Mouse (Mus musculus) MEL (cell line): Measurements from ENCODE around the gene Smok2b. TPM values are rescaled to one million over a fixed set of nuclear protein-coding genes. Genes with fewer than 3 reads are reported as not detected.

Source experiments
- DNase-seq: peaks from one replicate; pipeline ENCODE4 v3.0.0; 2011; ENCODE audit warnings: low read depth, low spot score
- H3K27ac ChIP-seq: 2 replicates; pipeline ENCODE4 v1.5.1; 2012; ENCODE audit warnings: low read depth, mild to moderate bottlenecking, control low read depth, low read length, moderate library complexity; ENCODE audit not compliant: control insufficient read depth
- H3K27me3 ChIP-seq, 2 experiments: fragments of 150-350 bp in 1 of 2; sonication (generic) in 1 of 2; 2 replicates each; pipeline ENCODE4 v1.6.1; 2012; ENCODE audit warnings: low read length in 2 of 2, mild to moderate bottlenecking in 2 of 2, improper control_type of control experiment in 1 of 2, moderate library complexity in 1 of 2; ENCODE audit not compliant: insufficient read depth in 2 of 2, control insufficient read depth in 1 of 2
- H3K36me3 ChIP-seq, 2 experiments: 2 replicates each; pipeline ENCODE4 v1.6.1; 2012 to 2014; ENCODE audit warnings: low read length in 2 of 2, improper control_type of control experiment in 1 of 2, inconsistent platforms in 1 of 2, mild to moderate bottlenecking in 1 of 2; ENCODE audit not compliant: insufficient read depth in 2 of 2, control insufficient read depth in 1 of 2
- H3K4me1 ChIP-seq, 2 experiments: fragments of 150-350 bp in 1 of 2; sonication (generic) in 1 of 2; 2 replicates each; pipeline ENCODE4 v1.6.1; 2012; ENCODE audit warnings: low read length in 2 of 2, improper control_type of control experiment in 1 of 2, mild to moderate bottlenecking in 1 of 2; ENCODE audit not compliant: insufficient read depth in 2 of 2, control insufficient read depth in 1 of 2
- H3K4me3 ChIP-seq, 2 experiments: fragments of 150-350 bp in 1 of 2; sonication (generic) in 1 of 2; 2 replicates each; pipeline ENCODE4 v1.5.1; 2012; ENCODE audit warnings: low read depth in 2 of 2, low read length in 2 of 2, mild to moderate bottlenecking in 2 of 2, moderate library complexity in 2 of 2, control low read depth in 1 of 2, improper control_type of control experiment in 1 of 2; ENCODE audit not compliant: control insufficient read depth in 1 of 2, insufficient read depth in 1 of 2
- H3K79me2 ChIP-seq: 2 replicates; pipeline ENCODE4 v1.6.1; 2012; ENCODE audit warnings: mild to moderate bottlenecking, low read length, moderate library complexity; ENCODE audit not compliant: control insufficient read depth, poor library complexity, insufficient read depth
- H3K9ac ChIP-seq: 2 replicates; pipeline ENCODE4 v1.6.1; 2012; ENCODE audit warnings: low read depth, mild to moderate bottlenecking, control low read depth, low read length, moderate library complexity; ENCODE audit not compliant: control insufficient read depth, poor library complexity, severe bottlenecking
- H3K9me3 ChIP-seq: fragments of 150-350 bp; sonication (generic); replicated peaks from 2 replicates; pipeline ENCODE4 v1.6.1; 2012; ENCODE audit warnings: mild to moderate bottlenecking, low read length, improper control_type of control experiment, moderate library complexity; ENCODE audit not compliant: insufficient read depth
- BHLHE40 ChIP-seq: IDR thresholded peaks from 2 replicates; pipeline ENCODE4 v1.6.1; 2012; ENCODE audit warnings: low read depth, mild to moderate bottlenecking, inconsistent platforms, low read length, improper control_type of control experiment, borderline replicate concordance
- CHD1 ChIP-seq: IDR thresholded peaks from 2 replicates; pipeline ENCODE4 v1.6.1; 2012; ENCODE audit warnings: low read depth, mild to moderate bottlenecking, inconsistent platforms, low read length, improper control_type of control experiment
- CHD2 ChIP-seq: IDR thresholded peaks from 2 replicates; pipeline ENCODE4 v1.6.1; 2011; ENCODE audit warnings: low read length, improper control_type of control experiment
- E2F4 ChIP-seq: IDR thresholded peaks from 2 replicates; pipeline ENCODE4 v1.6.1; 2011; ENCODE audit warnings: low read depth, low read length, improper control_type of control experiment, borderline replicate concordance
- EP300 ChIP-seq, 2 experiments: IDR thresholded peaks; 2 replicates each; pipeline ENCODE4 v1.6.1; 2011; ENCODE audit warnings: improper control_type of control experiment in 2 of 2, low read length in 2 of 2, low read depth in 1 of 2, mild to moderate bottlenecking in 1 of 2
- ETS1 ChIP-seq: IDR thresholded peaks from 2 replicates; pipeline ENCODE4 v1.6.1; 2012; ENCODE audit warnings: low read depth, mild to moderate bottlenecking, inconsistent platforms, low read length, improper control_type of control experiment, moderate library complexity
- GABPA ChIP-seq: IDR thresholded peaks from 2 replicates; pipeline ENCODE4 v1.6.1; 2012; ENCODE audit warnings: low read depth, mild to moderate bottlenecking, inconsistent platforms, low read length, improper control_type of control experiment, moderate library complexity
- GATA1 ChIP-seq: IDR thresholded peaks from 2 replicates; pipeline ENCODE4 v1.6.1; 2011; ENCODE audit warnings: low read depth, low read length, improper control_type of control experiment
- HCFC1 ChIP-seq: IDR thresholded peaks from 2 replicates; pipeline ENCODE4 v1.6.1; 2012; ENCODE audit warnings: low read depth, mild to moderate bottlenecking, inconsistent platforms, low read length, improper control_type of control experiment, moderate library complexity
- MAFK ChIP-seq: IDR thresholded peaks from 2 replicates; pipeline ENCODE4 v1.6.1; 2011; ENCODE audit warnings: low read depth, mild to moderate bottlenecking, low read length, improper control_type of control experiment, borderline replicate concordance
- MAX ChIP-seq: IDR thresholded peaks from 2 replicates; pipeline ENCODE4 v1.6.1; 2011; ENCODE audit warnings: low read length, improper control_type of control experiment
- MEF2A ChIP-seq: IDR thresholded peaks from 2 replicates; pipeline ENCODE4 v1.6.1; 2014; ENCODE audit warnings: low read depth, mild to moderate bottlenecking, inconsistent platforms, low read length, improper control_type of control experiment; ENCODE audit not compliant: poor library complexity, insufficient replicate concordance, severe bottlenecking; ENCODE audit errors: extremely low read depth
- MYB ChIP-seq: IDR thresholded peaks from 2 replicates; pipeline ENCODE4 v1.6.1; 2011; ENCODE audit warnings: mild to moderate bottlenecking, low read depth, low read length, improper control_type of control experiment
- MYC ChIP-seq: IDR thresholded peaks from 2 replicates; pipeline ENCODE4 v1.6.1; 2011; ENCODE audit warnings: low read depth, mild to moderate bottlenecking, low read length, improper control_type of control experiment, moderate library complexity
- POLR2A ChIP-seq, 2 experiments: IDR thresholded peaks; 2 replicates each; pipeline ENCODE4 v1.6.1; 2011 to 2012; ENCODE audit warnings: low read length in 2 of 2, mild to moderate bottlenecking in 2 of 2, control low read depth in 1 of 2, improper control_type of control experiment in 1 of 2, low read depth in 1 of 2, moderate library complexity in 1 of 2; ENCODE audit not compliant: control insufficient read depth in 1 of 2, insufficient read depth in 1 of 2, poor library complexity in 1 of 2
- RAD21 ChIP-seq: IDR thresholded peaks from 2 replicates; pipeline ENCODE4 v1.6.1; 2011; ENCODE audit warnings: mild to moderate bottlenecking, low read depth, low read length, improper control_type of control experiment
- SIN3A ChIP-seq: IDR thresholded peaks from 2 replicates; pipeline ENCODE4 v1.6.1; 2012; ENCODE audit warnings: low read length, improper control_type of control experiment, inconsistent platforms
- SMC3 ChIP-seq: IDR thresholded peaks from 2 replicates; pipeline ENCODE4 v1.6.1; 2011; ENCODE audit warnings: low read depth, low read length, improper control_type of control experiment
- TAL1 ChIP-seq: IDR thresholded peaks from 2 replicates; pipeline ENCODE4 v1.6.1; 2012; ENCODE audit warnings: mild to moderate bottlenecking, inconsistent platforms, low read length, moderate library complexity, mixed read lengths
- TBP ChIP-seq: IDR thresholded peaks from 2 replicates; pipeline ENCODE4 v1.8.0; 2011; ENCODE audit warnings: low read depth, low read length, improper control_type of control experiment
- TCF12 ChIP-seq: IDR thresholded peaks from 2 replicates; pipeline ENCODE4 v1.6.1; 2014; ENCODE audit warnings: low read depth, mild to moderate bottlenecking, inconsistent platforms, low read length, improper control_type of control experiment, moderate library complexity
- UBTF ChIP-seq: IDR thresholded peaks from 2 replicates; pipeline ENCODE4 v1.6.1; 2012; ENCODE audit warnings: low read depth, mild to moderate bottlenecking, inconsistent platforms, low read length, improper control_type of control experiment, moderate library complexity, borderline replicate concordance; ENCODE audit not compliant: insufficient read depth
- USF2 ChIP-seq, 2 experiments: IDR thresholded peaks; 2 replicates each; pipeline ENCODE4 v1.6.1; 2011 to 2012; ENCODE audit warnings: improper control_type of control experiment in 2 of 2, low read length in 2 of 2, borderline replicate concordance in 1 of 2, inconsistent platforms in 1 of 2, low read depth in 1 of 2, mild to moderate bottlenecking in 1 of 2; ENCODE audit not compliant: insufficient read depth in 1 of 2
- ZC3H11A ChIP-seq: IDR thresholded peaks from 2 replicates; pipeline ENCODE4 v1.6.1; 2012; ENCODE audit warnings: low read depth, mild to moderate bottlenecking, inconsistent platforms, low read length, improper control_type of control experiment
- ZKSCAN1 ChIP-seq: IDR thresholded peaks from 2 replicates; pipeline ENCODE4 v1.6.1; 2012; ENCODE audit warnings: low read depth, mild to moderate bottlenecking, inconsistent platforms, low read length, improper control_type of control experiment, moderate library complexity
- ZMIZ1 ChIP-seq: IDR thresholded peaks from 2 replicates; pipeline ENCODE4 v1.6.1; 2012; ENCODE audit warnings: low read depth, mild to moderate bottlenecking, inconsistent platforms, low read length, improper control_type of control experiment, moderate library complexity
- ZNF384 ChIP-seq: IDR thresholded peaks from 2 replicates; pipeline ENCODE4 v1.6.1; 2012; ENCODE audit warnings: low read depth, mild to moderate bottlenecking, inconsistent platforms, low read length, improper control_type of control experiment
- polyA plus RNA-seq, 2 experiments: library from polyadenylated mRNA; stranded (reverse) in 1 of 2; unstranded in 1 of 2; fragments of >175 nt in 1 of 2; fragments of >200 nt in 1 of 2; gene quantifications; 2 replicates each; pipeline versions ENCODE4 v1.2.1 to v1.2.4; 2012; ENCODE audit warnings: low replicate concordance in 2 of 2, low read depth in 1 of 2; ENCODE audit not compliant: insufficient read length in 2 of 2, insufficient read depth in 1 of 2, missing spikeins in 1 of 2
- total RNA-seq: library from RNA; depleted of rRNA; stranded (reverse); fragments of 300-350 nt; gene quantifications from 2 replicates; pipeline ENCODE4 v1.2.3, GENCODE M21; 2012

The Smok2b gene
- total and polyA plus RNA-seq, 3 experiments: not detected

DNA sequence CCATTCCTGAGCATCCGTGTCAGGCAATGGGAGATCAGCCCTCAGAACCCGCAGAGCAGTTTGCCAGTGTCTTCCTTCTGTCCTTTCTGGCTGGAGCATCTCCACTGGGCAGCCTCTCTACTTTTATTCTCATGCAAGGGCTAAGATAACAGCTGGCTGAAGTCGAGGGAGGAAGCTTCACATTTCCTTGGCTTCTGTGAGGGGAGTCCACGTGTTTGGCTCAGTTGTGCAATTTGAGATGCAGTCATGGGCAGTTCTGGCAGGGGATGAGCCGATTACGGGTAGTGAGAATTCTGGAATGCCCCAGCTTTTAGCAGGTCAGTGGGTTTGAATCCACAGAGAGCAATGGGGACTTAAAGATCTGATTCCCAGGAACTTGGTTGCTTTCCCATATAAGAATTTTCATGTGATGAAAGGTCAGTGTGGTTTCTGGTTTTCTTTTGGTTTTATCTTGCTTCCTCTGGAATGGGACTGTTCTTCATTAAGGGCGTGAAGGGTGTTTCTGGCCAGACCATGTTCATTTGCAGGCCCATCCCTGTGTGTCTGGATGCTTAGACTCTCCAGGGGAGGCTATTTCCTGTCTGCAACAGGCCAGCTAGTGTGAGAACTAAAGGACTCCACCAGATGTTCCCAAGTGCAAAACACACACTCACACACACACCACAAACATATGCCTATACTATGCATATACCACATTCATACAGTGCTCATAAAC, 17.8 kb upstream of the Smok2b start:
- no peaks in the 10 kb centered on the region for H3K36me3 ChIP-seq
- no peak overlapping the region for H3K9ac ChIP-seq
- no peak overlapping the region for H3K27ac ChIP-seq
- no peak for DNase-seq
- no peak overlapping the region for H3K4me3 ChIP-seq
- no peaks in the 10 kb centered on the region for H3K27me3 ChIP-seq
- H3K4me1 ChIP-seq: no peaks in the 10 kb centered on the region
- H3K9me3 ChIP-seq: no peaks in the 10 kb centered on the region
- no peaks in the 10 kb centered on the region for H3K79me2 ChIP-seq
- TF ChIP-seq ZNF384 (no peak), HCFC1 (no peak), ETS1 (no peak), CHD2 (no peak), ZKSCAN1 (no peak), TBP (no peak), POLR2A (IDR thresholded peaks at IDR 0.05; ENCODE audit: control insufficient read depth in 1 of 2, insufficient read depth in 1 of 2, low read depth in 1 of 2, low read length in 2 of 2, poor library complexity in 1 of 2) (no peak), GATA1 (no peak), ZMIZ1 (no peak), CHD1 (no peak), RAD21 (no peak), USF2 (IDR thresholded peaks at IDR 0.05; ENCODE audit: borderline replicate concordance in 1 of 2, insufficient read depth in 1 of 2, low read depth in 1 of 2, low read length in 2 of 2) (no peak), MAX (no peak), MAFK (no peak), E2F4 (no peak), SIN3A (no peak)
- TF ChIP-seq, all 39 proteins: peak for 0

DNA sequence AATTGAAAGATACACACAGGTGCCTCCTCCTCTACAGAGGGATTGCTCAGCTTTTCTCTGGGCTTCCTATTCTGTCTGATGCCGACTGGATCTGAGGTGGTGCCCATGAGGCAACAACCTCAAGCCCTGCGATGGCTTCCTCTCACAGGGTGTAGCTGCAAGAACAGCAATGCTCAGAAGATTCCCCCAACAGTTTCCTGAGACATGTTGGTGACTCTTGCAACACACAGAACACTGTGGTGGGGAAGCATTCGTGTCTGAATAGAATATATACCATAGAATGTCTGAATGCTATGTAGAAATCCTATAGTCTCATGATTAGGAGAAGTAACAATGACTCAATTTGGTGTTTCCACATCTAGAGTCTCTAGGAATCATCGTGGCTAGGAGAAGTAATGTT, 15.9 kb upstream of the Smok2b start:
- Histone ChIP-seq H3K27me3 (no peaks in the 10 kb centered on the region), H3K27ac (no peak overlapping the region), H3K9me3 (no peaks in the 10 kb centered on the region), H3K9ac (no peak overlapping the region), H3K4me3 (no peak overlapping the region), H3K4me1 (no peaks in the 10 kb centered on the region), H3K79me2 (no peaks in the 10 kb centered on the region), H3K36me3 (no peaks in the 10 kb centered on the region)
- TF ChIP-seq USF2 (IDR thresholded peaks at IDR 0.05; ENCODE audit: borderline replicate concordance in 1 of 2, insufficient read depth in 1 of 2, low read depth in 1 of 2, low read length in 2 of 2): no peak
- no peak for TF ChIP-seq GABPA
- no peak for TF ChIP-seq ZC3H11A
- no peak for TF ChIP-seq ZMIZ1
- no peak for TF ChIP-seq EP300 (IDR thresholded peaks at IDR 0.05; ENCODE audit: low read depth in 1 of 2, low read length in 2 of 2)
- TF ChIP-seq MEF2A: no peak
- TF ChIP-seq TCF12: no peak
- no peak for TF ChIP-seq MAX
- no peak for TF ChIP-seq MYC
- TF ChIP-seq ZKSCAN1: no peak
- no peak for TF ChIP-seq TAL1
- no peak for TF ChIP-seq UBTF
- TF ChIP-seq E2F4: no peak
- no peak for TF ChIP-seq MYB
- no peak for TF ChIP-seq CHD2
- TF ChIP-seq ZNF384: no peak
- no peak for TF ChIP-seq TBP
- no peak for TF ChIP-seq SMC3
- no peak for TF ChIP-seq POLR2A (IDR thresholded peaks at IDR 0.05; ENCODE audit: control insufficient read depth in 1 of 2, insufficient read depth in 1 of 2, low read depth in 1 of 2, low read length in 2 of 2, poor library complexity in 1 of 2)
- TF ChIP-seq BHLHE40: no peak
- DNase-seq: no peak
